Mouse (Mus musculus): ENCODE results near the gene Rps6kb2.

DNA sequence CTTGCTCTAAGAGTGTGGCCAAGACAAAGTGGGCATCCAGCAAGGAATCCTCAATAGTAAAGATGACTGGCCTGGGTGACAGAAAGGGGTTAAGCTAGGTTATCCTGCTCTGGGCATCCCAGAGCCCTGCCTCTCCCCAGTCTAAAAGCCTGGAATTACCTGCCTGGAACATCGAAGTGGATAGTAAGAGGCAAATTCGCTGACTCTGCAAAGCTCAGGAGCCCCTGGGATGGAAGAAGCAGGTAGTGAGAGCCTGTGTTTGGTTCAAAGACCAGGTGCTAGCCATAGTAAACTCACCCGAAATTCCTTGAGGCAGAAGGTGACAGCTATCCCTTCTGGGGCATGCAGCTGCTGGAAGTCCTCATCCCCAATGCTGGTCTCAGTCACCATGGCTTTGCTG lies 34.0 kb upstream of the Rps6kb2 start:
- TF ChIP-seq CTCF (IDR thresholded peaks at IDR 0.05; ENCODE audit: borderline replicate concordance, extremely low read depth, insufficient read depth, insufficient read length) (no peak), POLR2A (IDR thresholded peaks at IDR 0.05; ENCODE audit: borderline replicate concordance, extremely low read depth, insufficient read depth, insufficient read length, poor library complexity, severe bottlenecking) (no peak)

Measured in brain, embryonic 14.5 days (tissue).